Mouse (Mus musculus) MEL (cell line): ENCODE results near the gene Mrgpra6.

Experiments
- CHD1 ChIP-seq: IDR thresholded peaks from 2 replicates; pipeline ENCODE4 v1.6.1; 2012; ENCODE audit warnings: low read depth, mild to moderate bottlenecking, inconsistent platforms, low read length, improper control_type of control experiment
- CTCF ChIP-seq, 3 experiments: IDR thresholded peaks in 2 of 3; conservative IDR thresholded peaks in 1 of 3; 2 replicates each; pipeline ENCODE4 v1.5.1; 2011 to 2012; ENCODE audit warnings: low read length in 3 of 3, low read depth in 2 of 3, mild to moderate bottlenecking in 2 of 3, improper control_type of control experiment in 1 of 3, inconsistent platforms in 1 of 3, mixed read lengths in 1 of 3, moderate library complexity in 1 of 3; ENCODE audit not compliant: control insufficient read depth in 1 of 3, insufficient read depth in 1 of 3, poor library complexity in 1 of 3, severe bottlenecking in 1 of 3
- EP300 ChIP-seq, 2 experiments: IDR thresholded peaks; 2 replicates each; pipeline ENCODE4 v1.6.1; 2011; ENCODE audit warnings: improper control_type of control experiment in 2 of 2, low read length in 2 of 2, low read depth in 1 of 2, mild to moderate bottlenecking in 1 of 2
- ETS1 ChIP-seq: IDR thresholded peaks from 2 replicates; pipeline ENCODE4 v1.6.1; 2012; ENCODE audit warnings: low read depth, mild to moderate bottlenecking, inconsistent platforms, low read length, improper control_type of control experiment, moderate library complexity
- POLR2A ChIP-seq, 2 experiments: IDR thresholded peaks; 2 replicates each; pipeline ENCODE4 v1.6.1; 2011 to 2012; ENCODE audit warnings: low read length in 2 of 2, mild to moderate bottlenecking in 2 of 2, control low read depth in 1 of 2, improper control_type of control experiment in 1 of 2, low read depth in 1 of 2, moderate library complexity in 1 of 2; ENCODE audit not compliant: control insufficient read depth in 1 of 2, insufficient read depth in 1 of 2, poor library complexity in 1 of 2
- USF2 ChIP-seq, 2 experiments: IDR thresholded peaks; 2 replicates each; pipeline ENCODE4 v1.6.1; 2011 to 2012; ENCODE audit warnings: improper control_type of control experiment in 2 of 2, low read length in 2 of 2, borderline replicate concordance in 1 of 2, inconsistent platforms in 1 of 2, low read depth in 1 of 2, mild to moderate bottlenecking in 1 of 2; ENCODE audit not compliant: insufficient read depth in 1 of 2
- ZC3H11A ChIP-seq: IDR thresholded peaks from 2 replicates; pipeline ENCODE4 v1.6.1; 2012; ENCODE audit warnings: low read depth, mild to moderate bottlenecking, inconsistent platforms, low read length, improper control_type of control experiment

DNA sequence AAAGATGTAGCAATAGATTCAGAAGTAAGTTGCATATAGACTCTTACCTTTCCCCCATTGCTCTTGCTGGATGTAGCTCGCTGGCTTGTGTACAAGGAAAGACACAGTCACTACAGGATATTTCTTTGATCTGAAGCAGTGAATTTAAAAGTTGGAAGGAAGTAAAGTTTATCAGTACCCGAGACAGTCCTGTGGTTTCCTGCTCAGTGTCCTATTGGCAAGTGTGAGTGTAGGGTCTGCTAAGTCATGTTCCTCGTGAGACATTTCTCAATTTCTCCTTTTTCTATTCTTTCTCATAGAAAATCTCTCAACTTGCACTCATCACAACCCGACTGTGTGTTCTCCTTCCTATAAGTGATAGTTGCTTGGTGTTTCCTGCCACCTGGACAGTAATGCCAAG is at the start of gene Mrgpra6:
- TF ChIP-seq ETS1: no peak
- TF ChIP-seq CTCF (IDR thresholded peaks at IDR 0.05 in 2 of 3, conservative IDR thresholded peaks at IDR 0.05 in 1 of 3; ENCODE audit: control insufficient read depth in 1 of 3, insufficient read depth in 1 of 3, low read depth in 2 of 3, low read length in 3 of 3, poor library complexity in 1 of 3, severe bottlenecking in 1 of 3): no peak
- no peak for TF ChIP-seq USF2 (IDR thresholded peaks at IDR 0.05; ENCODE audit: borderline replicate concordance in 1 of 2, insufficient read depth in 1 of 2, low read depth in 1 of 2, low read length in 2 of 2)
- no peak for TF ChIP-seq CHD1
- no peak for TF ChIP-seq EP300 (IDR thresholded peaks at IDR 0.05; ENCODE audit: low read depth in 1 of 2, low read length in 2 of 2)
- no peak for TF ChIP-seq ZC3H11A
- TF ChIP-seq POLR2A (IDR thresholded peaks at IDR 0.05; ENCODE audit: control insufficient read depth in 1 of 2, insufficient read depth in 1 of 2, low read depth in 1 of 2, low read length in 2 of 2, poor library complexity in 1 of 2): no peak
